Mouse (Mus musculus) myocyte (in vitro differentiated cells): Measurements from ENCODE around the gene Bfsp2. TPM values are rescaled to one million over a fixed set of nuclear protein-coding genes. Genes with fewer than 3 reads are reported as not detected.

Experiments used
- H3K27me3 ChIP-seq: one replicate; pipeline ENCODE4 v1.6.1; 2011; ENCODE audit not compliant: control insufficient read depth, insufficient read depth, insufficient read length
- H3K36me3 ChIP-seq: one replicate; pipeline ENCODE4 v1.6.1; 2011; ENCODE audit not compliant: control insufficient read depth, insufficient read depth
- H3K4me2 ChIP-seq: one replicate; pipeline ENCODE4 v1.6.1; 2011; ENCODE audit warnings: low read depth, control low read depth
- H3K4me3 ChIP-seq: one replicate; pipeline ENCODE4 v1.5.1; 2011; ENCODE audit warnings: mild to moderate bottlenecking, control low read depth, moderate library complexity
- H3K79me2 ChIP-seq: one replicate; pipeline ENCODE4 v1.6.1; 2011; ENCODE audit not compliant: control insufficient read depth, insufficient read depth
- H3ac ChIP-seq: one replicate; pipeline ENCODE4 v1.6.1; 2011; ENCODE audit not compliant: control insufficient read depth, insufficient read length
- CEBPB ChIP-seq: IDR thresholded peaks from 2 replicates; pipeline ENCODE4 v1.6.1; 2011; ENCODE audit warnings: mild to moderate bottlenecking, moderate library complexity; ENCODE audit not compliant: poor library complexity, insufficient read depth, severe bottlenecking
- E2F4 ChIP-seq: IDR thresholded peaks from one replicate; pipeline ENCODE4 v1.6.1; 2011; ENCODE audit warnings: mild to moderate bottlenecking, control low read depth, moderate library complexity; ENCODE audit not compliant: insufficient read depth
- MAX ChIP-seq: IDR thresholded peaks from one replicate; pipeline ENCODE4 v1.6.1; 2011; ENCODE audit warnings: low read depth, mild to moderate bottlenecking, control low read depth
- MYOD1 ChIP-seq, 3 experiments: IDR thresholded peaks; one replicate each; pipeline ENCODE4 v1.6.1; 2011; ENCODE audit warnings: control low read depth in 2 of 3, low read depth in 2 of 3, mild to moderate bottlenecking in 2 of 3, moderate library complexity in 1 of 3; ENCODE audit not compliant: insufficient read length in 2 of 3, control insufficient read depth in 1 of 3
- MYOG ChIP-seq, 3 experiments: IDR thresholded peaks; one replicate each; pipeline ENCODE4 v1.6.1; 2011; ENCODE audit warnings: control low read depth in 2 of 3, low read depth in 2 of 3, mild to moderate bottlenecking in 2 of 3; ENCODE audit not compliant: insufficient read length in 2 of 3, control insufficient read depth in 1 of 3, insufficient read depth in 1 of 3
- POLR2A ChIP-seq: IDR thresholded peaks from one replicate; pipeline ENCODE4 v1.6.1; 2011; ENCODE audit warnings: low read depth, mild to moderate bottlenecking, control low read depth, moderate library complexity; ENCODE audit not compliant: insufficient read length
- POLR2AphosphoS2 ChIP-seq: IDR thresholded peaks from one replicate; pipeline ENCODE4 v1.6.1; 2011; ENCODE audit warnings: low read depth, control low read depth; ENCODE audit not compliant: insufficient read length
- REST ChIP-seq: IDR thresholded peaks from one replicate; pipeline ENCODE4 v1.6.1; 2011; ENCODE audit warnings: mild to moderate bottlenecking, control low read depth, moderate library complexity; ENCODE audit not compliant: insufficient read depth, insufficient read length
- SRF ChIP-seq: IDR thresholded peaks from one replicate; pipeline ENCODE4 v1.6.1; 2011; ENCODE audit warnings: low read depth; ENCODE audit not compliant: control insufficient read depth, insufficient read length
- TCF12 ChIP-seq: IDR thresholded peaks from one replicate; pipeline ENCODE4 v1.6.1; 2011; ENCODE audit warnings: mild to moderate bottlenecking, control low read depth; ENCODE audit not compliant: poor library complexity, insufficient read depth, severe bottlenecking
- TCF3 ChIP-seq: IDR thresholded peaks from one replicate; pipeline ENCODE4 v1.6.1; 2011; ENCODE audit warnings: low read depth, control low read depth; ENCODE audit not compliant: insufficient read length
- USF1 ChIP-seq: IDR thresholded peaks from one replicate; pipeline ENCODE4 v1.6.1; 2011; ENCODE audit warnings: low read depth, mild to moderate bottlenecking, control low read depth, moderate library complexity
- polyA plus RNA-seq: library from polyadenylated mRNA; unstranded; fragments of >200 nt; fragmentation: generic; extraction: Trizol; gene quantifications from one replicate; pipeline ENCODE4 v1.2.1, GENCODE M21; 2012; ENCODE audit warnings: missing spikeins

The Bfsp2 gene
- polyA plus RNA-seq, 1 experiment: 0.25 TPM

GRCm38 (mm10) chr9:103383576-103383975, 96.6 kb downstream of the Bfsp2 start:
- Histone ChIP-seq H3K27me3 (no peaks in the 10 kb centered on the region), H3K4me3 (no peak overlapping the region), H3K79me2 (no peaks in the 10 kb centered on the region), H3ac (no peak overlapping the region), H3K4me2 (no peak overlapping the region), H3K36me3 (no peaks in the 10 kb centered on the region)
- TF ChIP-seq TCF12 (no peak), E2F4 (no peak), TCF3 (no peak), REST (no peak), POLR2AphosphoS2 (no peak), MYOD1 (IDR thresholded peaks at IDR 0.05; ENCODE audit: control insufficient read depth in 1 of 3, insufficient read length in 2 of 3, low read depth in 2 of 3) (no peak), MAX (no peak), SRF (no peak), USF1 (no peak), CEBPB (no peak), POLR2A (no peak), MYOG (IDR thresholded peaks at IDR 0.05; ENCODE audit: control insufficient read depth in 1 of 3, insufficient read depth in 1 of 3, insufficient read length in 2 of 3, low read depth in 2 of 3) (no peak)

- no peak for TF ChIP-seq TCF3
- TF ChIP-seq POLR2A: no peak
- TF ChIP-seq MYOG (IDR thresholded peaks at IDR 0.05; ENCODE audit: control insufficient read depth in 1 of 3, insufficient read depth in 1 of 3, insufficient read length in 2 of 3, low read depth in 2 of 3): no peak
- no peak for TF ChIP-seq USF1
- TF ChIP-seq POLR2AphosphoS2: no peak
- Histone ChIP-seq H3K4me2 (no peak overlapping the region), H3K79me2 (no peaks in the 10 kb centered on the region), H3K27me3 (no peaks in the 10 kb centered on the region), H3K36me3 (no peaks in the 10 kb centered on the region), H3K4me3 (no peak overlapping the region), H3ac (no peak overlapping the region)
Observed at GRCm38 (mm10) chr9:103382989-103383388, 97.2 kb downstream of the Bfsp2 start.

- H3K79me2 ChIP-seq: no peaks in the 10 kb centered on the region
- no peak overlapping the region for H3ac ChIP-seq
- TF ChIP-seq POLR2AphosphoS2: no peak
- no peak for TF ChIP-seq TCF3
- TF ChIP-seq USF1: no peak
- no peak for TF ChIP-seq MYOD1 (IDR thresholded peaks at IDR 0.05; ENCODE audit: control insufficient read depth in 1 of 3, insufficient read length in 2 of 3, low read depth in 2 of 3)
- no peak for TF ChIP-seq CEBPB
- no peak for TF ChIP-seq E2F4
- TF ChIP-seq TCF12: no peak
- no peak for TF ChIP-seq MAX
- TF ChIP-seq SRF: no peak
- no peak for TF ChIP-seq REST
- TF ChIP-seq POLR2A: no peak
- no peak for TF ChIP-seq MYOG (IDR thresholded peaks at IDR 0.05; ENCODE audit: control insufficient read depth in 1 of 3, insufficient read depth in 1 of 3, insufficient read length in 2 of 3, low read depth in 2 of 3)
- H3K27me3 ChIP-seq: no peaks in the 10 kb centered on the region
- H3K36me3 ChIP-seq: no peaks in the 10 kb centered on the region
- no peak overlapping the region for H3K4me2 ChIP-seq
- no peak overlapping the region for H3K4me3 ChIP-seq
Observed at GRCm38 (mm10) chr9:103380566-103380965, 99.7 kb downstream of the Bfsp2 start.

GRCm38 (mm10) chr9:103379199-103379598, 101.0 kb downstream of the Bfsp2 start:
- no peak overlapping the region for H3K4me3 ChIP-seq
- H3K79me2 ChIP-seq: no peaks in the 10 kb centered on the region
- H3ac ChIP-seq: no peak overlapping the region
- no peak overlapping the region for H3K4me2 ChIP-seq
- no peaks in the 10 kb centered on the region for H3K27me3 ChIP-seq
- TF ChIP-seq TCF3 (no peak), POLR2AphosphoS2 (no peak)
- H3K36me3 ChIP-seq: no peaks in the 10 kb centered on the region

GRCm38 (mm10) chr9:103378686-103379085, 101.5 kb downstream of the Bfsp2 start:
- TF ChIP-seq E2F4 (no peak), CEBPB (no peak), TCF3 (no peak), SRF (no peak), MYOD1 (IDR thresholded peaks at IDR 0.05; ENCODE audit: control insufficient read depth in 1 of 3, insufficient read length in 2 of 3, low read depth in 2 of 3) (no peak), TCF12 (no peak), POLR2AphosphoS2 (no peak), POLR2A (no peak), USF1 (no peak), MAX (no peak), REST (no peak), MYOG (IDR thresholded peaks at IDR 0.05; ENCODE audit: control insufficient read depth in 1 of 3, insufficient read depth in 1 of 3, insufficient read length in 2 of 3, low read depth in 2 of 3) (no peak)
- Histone ChIP-seq H3K27me3 (no peaks in the 10 kb centered on the region), H3K79me2 (no peaks in the 10 kb centered on the region), H3K4me2 (no peak overlapping the region), H3ac (no peak overlapping the region), H3K36me3 (no peaks in the 10 kb centered on the region), H3K4me3 (no peak overlapping the region)
